ENCODE assay signal across 11 mouse cellular contexts in the genomic region with DNA sequence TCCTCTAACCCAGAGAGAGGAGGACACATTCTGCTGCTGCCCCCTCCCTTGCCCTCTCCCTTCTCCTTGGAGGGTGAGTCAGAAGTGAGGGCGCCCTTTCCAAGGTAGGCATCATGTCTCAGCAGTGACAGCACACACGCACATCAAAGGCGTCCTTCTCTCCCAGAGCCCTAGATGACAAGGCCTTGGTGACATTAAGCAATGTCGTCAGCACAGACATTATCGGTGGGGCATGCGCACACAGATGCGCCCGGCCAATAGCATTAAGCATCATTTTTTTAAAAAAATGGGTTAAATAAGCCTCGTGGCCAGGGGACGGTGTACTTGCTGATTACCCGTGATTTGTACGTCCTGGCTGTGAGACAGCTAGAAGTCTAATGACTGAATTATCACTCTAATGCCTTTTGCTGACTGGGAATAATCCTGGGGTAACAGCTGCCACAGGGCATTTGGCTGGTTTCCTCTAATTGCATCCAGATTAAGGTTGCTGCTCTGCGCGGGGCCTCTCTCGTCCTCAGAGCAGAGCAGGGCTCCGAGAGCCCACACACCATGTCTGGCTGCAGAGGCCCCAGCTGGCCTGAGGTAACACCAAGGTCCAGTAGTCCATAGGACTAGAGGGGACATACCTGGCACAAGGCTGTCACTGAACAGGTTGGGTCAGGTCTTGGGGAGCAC. TPM values are rescaled to one million over a fixed set of nuclear protein-coding genes. Genes with fewer than 3 reads are reported as not detected.
DNase-seq lines count a peak whose midpoint lies in the region; ATAC-seq lines count a peak whose summit lies in the region.
"Had no signal": no experiment of that assay in that cellular context is flagged by ENCODE, and none has a peak within 500 bp of the region (broad histone marks: within the 10 kb centered on the region; RNA-seq: fewer than 3 reads in every experiment).

No protein-coding gene starts in this region.

- ATAC-seq in hindbrain, embryonic 16.5 days = peak; percentile 43; the same call in 1 of the 2 replicates
- peak; percentile 33; the same call in 1 of the 2 replicates for ATAC-seq in midbrain, embryonic 16.5 days

- H3K4me1 ChIP-seq in embryonic facial prominence, embryonic 10.5 days = peaks cover 57% of the 10 kb centered on the region
- peaks cover 6% of the 10 kb centered on the region for H3K4me1 ChIP-seq in hindbrain, embryonic 16.5 days (ENCODE audit: control insufficient read depth, insufficient read depth, low read depth, low read length)
- H3K4me1 ChIP-seq in midbrain, embryonic 16.5 days (ENCODE audit: control insufficient read depth, insufficient read depth, low read length) = peaks cover 13% of the 10 kb centered on the region; the same call in 1 of the 2 replicates

- H3K9ac ChIP-seq in hindbrain, embryonic 16.5 days (ENCODE audit: low read depth, low read length) = no peak overlapping the region
- H3K9ac ChIP-seq in midbrain, embryonic 16.5 days (ENCODE audit: low read depth, low read length) = peak overlapping the region; percentile 44; the same call in 1 of the 2 replicates

- H3K27me3 ChIP-seq in embryonic facial prominence, embryonic 10.5 days (replicated peaks; ENCODE audit: low read depth, poor library complexity, severe bottlenecking) = peaks cover 10% of the 10 kb centered on the region; the same call in 1 of the 2 replicates
- H3K27me3 ChIP-seq in hindbrain, embryonic 16.5 days (replicated peaks; ENCODE audit: control insufficient read depth, insufficient read depth, low read length) = no peaks in the 10 kb centered on the region
- no peaks in the 10 kb centered on the region for H3K27me3 ChIP-seq in midbrain, embryonic 16.5 days (ENCODE audit: control insufficient read depth, insufficient read depth, low read depth, low read length)

- no peaks in the 10 kb centered on the region for H3K9me3 ChIP-seq in embryonic facial prominence, embryonic 10.5 days
- H3K9me3 ChIP-seq in hindbrain, embryonic 16.5 days (ENCODE audit: control insufficient read depth, low read length) = no peaks in the 10 kb centered on the region
- no peaks in the 10 kb centered on the region for H3K9me3 ChIP-seq in midbrain, embryonic 16.5 days (replicated peaks; ENCODE audit: control insufficient read depth, low read length, poor library complexity, severe bottlenecking)

- H3K36me3 ChIP-seq in embryonic facial prominence, embryonic 10.5 days (replicated peaks) = peaks cover 30% of the 10 kb centered on the region
- peaks cover 12% of the 10 kb centered on the region for H3K36me3 ChIP-seq in hindbrain, embryonic 16.5 days (ENCODE audit: control insufficient read depth, insufficient read depth, low read length)
- peaks cover 13% of the 10 kb centered on the region for H3K36me3 ChIP-seq in midbrain, embryonic 16.5 days (ENCODE audit: control insufficient read depth, insufficient read depth, low read length)

- H3K4me2 ChIP-seq in hindbrain, embryonic 16.5 days (ENCODE audit: low read length) = no peak overlapping the region
- no peak overlapping the region for H3K4me2 ChIP-seq in midbrain, embryonic 16.5 days (ENCODE audit: low read length)

- peak; percentile 80 for DNase-seq in adrenal gland, postnatal 10 days
- DNase-seq in embryonic facial prominence, embryonic 10.5 days (ENCODE audit: low spot score) = peak; percentile 61
- DNase-seq in layer of hippocampus, postnatal 25 days (ENCODE audit: extremely low spot score in 1 of 2, low spot score in 1 of 2) = no peak
- DNase-seq in left cerebral cortex, adult 18-20 months (ENCODE audit: low spot score in 2 of 2) = no peak
- DNase-seq in heart, postnatal 4 days = no peak
- DNase-seq: gastrocnemius, postnatal 36 days; heart, postnatal 10 days; kidney, postnatal 10 days; lung, adult 18-20 months had no signal

- H3K27ac ChIP-seq in embryonic facial prominence, embryonic 10.5 days (replicated peaks) = peak overlapping the region; percentile 16; the same call in 1 of the 2 replicates
- peak overlapping the region; percentile 27; the same call in 1 of the 2 replicates for H3K27ac ChIP-seq in hindbrain, embryonic 16.5 days (ENCODE audit: low read depth, low read length)
- H3K27ac ChIP-seq in midbrain, embryonic 16.5 days (ENCODE audit: low read length) = peak overlapping the region; percentile 67

- no peak overlapping the region; the same call in 1 of the 2 replicates for H3K4me3 ChIP-seq in embryonic facial prominence, embryonic 10.5 days
- no peak overlapping the region for H3K4me3 ChIP-seq in hindbrain, embryonic 16.5 days (ENCODE audit: low read length)
- no peak overlapping the region for H3K4me3 ChIP-seq in midbrain, embryonic 16.5 days (ENCODE audit: low read depth, low read length)

- WGBS in embryonic facial prominence, embryonic 10.5 days = 48% methylated on average over 16 of the region's 16 CpGs
- WGBS in hindbrain, embryonic 16.5 days = 52% methylated on average over 16 of the region's 16 CpGs
- WGBS in midbrain, embryonic 16.5 days = 31% methylated on average over 16 of the region's 16 CpGs

RNA-seq across cellular contexts. Expression of a gene that starts 58.9 kb away (rescaled TPM):
- 100 to 1,000 TPM in 1 of 2 experiments, 10 to 100 TPM in 1; 52.0 to 133 TPM for total RNA-seq in adrenal gland, postnatal 10 days (2021)
- polyA plus RNA-seq in embryonic facial prominence, embryonic 10.5 days (2016; fragmentation: Nextera tagmentation; extraction: Ambion mirVana) = 4.7 and 5.2 TPM in 2 replicates
- 23.4 and 24.8 TPM in 2 replicates for polyA plus RNA-seq in hindbrain, embryonic 16.5 days (2015; fragmentation: Nextera tagmentation; extraction: Ambion mirVana)
- 23.9 and 25.6 TPM in 2 replicates for polyA plus RNA-seq in midbrain, embryonic 16.5 days (2015; fragmentation: Nextera tagmentation; extraction: Ambion mirVana)
- 10 to 100 TPM; 62.1 to 67.7 TPM for total RNA-seq in layer of hippocampus, postnatal 25 days (2021)
- total RNA-seq in left cerebral cortex, adult 18-20 months (2021) = 10 to 100 TPM; 46.0 to 49.9 TPM
- 10 to 100 TPM; 30.5 to 34.9 TPM for total RNA-seq in heart, postnatal 4 days (2021)

Comparison
In these comparisons a context has a peak if more than half of its experiments do, and no peak if none do; other contexts are left out.
1. DNase-seq: peak in adrenal gland, postnatal 10 days (single experiment) and embryonic facial prominence, embryonic 10.5 days (single experiment); none in layer of hippocampus, postnatal 25 days (0 of 2), left cerebral cortex, adult 18-20 months (0 of 2) and heart, postnatal 4 days (single experiment).
2. H3K27ac ChIP-seq: peak in every context shown above with its lines; median percentile 67 in midbrain, embryonic 16.5 days; 27 in hindbrain, embryonic 16.5 days; 16 in embryonic facial prominence, embryonic 10.5 days.